Mouse (Mus musculus) layer of hippocampus, adult 9-11 months (tissue): ENCODE data around the gene Eif2b1.

Experiments
- DNase-seq: peaks from one replicate; pipeline ENCODE4 v3.0.0; 2022

Gene Eif2b1

DNA sequence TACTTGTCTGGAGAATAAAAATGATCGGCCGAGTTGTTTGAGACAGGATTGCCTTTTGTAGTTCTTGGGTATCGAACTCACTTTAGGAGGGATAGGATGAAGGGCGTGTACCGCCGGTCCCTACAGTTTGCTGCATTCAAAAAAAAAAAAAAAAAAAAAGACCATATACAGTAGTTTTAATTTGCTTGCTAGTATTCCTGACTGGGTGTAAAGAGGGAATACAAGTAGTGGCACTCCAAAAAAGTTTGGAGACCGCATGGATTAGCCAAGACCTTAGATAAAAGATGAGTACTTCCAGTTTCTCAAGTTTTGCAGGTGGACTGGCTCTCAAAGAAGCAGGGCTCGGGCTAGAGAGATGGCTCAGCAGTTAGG lies 37.3 kb downstream of the Eif2b1 start:
- no peak for DNase-seq

- no peak for DNase-seq
Observed at GRCm38 (mm10) chr5:124540905-124541601, 37.9 kb downstream of the Eif2b1 start.

GRCm38 (mm10) chr5:124540383-124540786 lies 38.5 kb downstream of the Eif2b1 start, which contains the start of gene Tmed2:
Tmed2 (plus strand) TSS chr5:124540695.
- DNase-seq = peak; percentile 97

DNA sequence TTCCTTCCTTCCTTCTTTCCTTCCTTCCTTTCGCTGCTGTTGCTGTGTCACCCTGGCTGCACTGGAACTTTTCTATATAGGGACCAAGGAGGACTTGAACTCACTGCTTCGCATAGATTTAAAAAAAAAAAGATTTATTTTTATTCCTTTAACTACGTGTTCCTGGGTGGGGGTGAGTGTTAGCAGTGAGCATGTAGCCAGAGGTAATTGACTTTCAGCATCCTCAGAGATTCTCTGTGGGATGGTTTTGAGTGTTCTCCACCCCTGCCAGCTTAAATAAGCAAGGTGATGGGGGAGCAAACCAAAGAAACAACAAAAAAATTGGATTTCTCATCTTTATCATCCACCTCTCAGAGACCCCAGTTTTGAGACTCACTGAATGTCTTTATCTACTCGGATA lies 39.0 kb downstream of the Eif2b1 start:
- no peak for DNase-seq

DNA sequence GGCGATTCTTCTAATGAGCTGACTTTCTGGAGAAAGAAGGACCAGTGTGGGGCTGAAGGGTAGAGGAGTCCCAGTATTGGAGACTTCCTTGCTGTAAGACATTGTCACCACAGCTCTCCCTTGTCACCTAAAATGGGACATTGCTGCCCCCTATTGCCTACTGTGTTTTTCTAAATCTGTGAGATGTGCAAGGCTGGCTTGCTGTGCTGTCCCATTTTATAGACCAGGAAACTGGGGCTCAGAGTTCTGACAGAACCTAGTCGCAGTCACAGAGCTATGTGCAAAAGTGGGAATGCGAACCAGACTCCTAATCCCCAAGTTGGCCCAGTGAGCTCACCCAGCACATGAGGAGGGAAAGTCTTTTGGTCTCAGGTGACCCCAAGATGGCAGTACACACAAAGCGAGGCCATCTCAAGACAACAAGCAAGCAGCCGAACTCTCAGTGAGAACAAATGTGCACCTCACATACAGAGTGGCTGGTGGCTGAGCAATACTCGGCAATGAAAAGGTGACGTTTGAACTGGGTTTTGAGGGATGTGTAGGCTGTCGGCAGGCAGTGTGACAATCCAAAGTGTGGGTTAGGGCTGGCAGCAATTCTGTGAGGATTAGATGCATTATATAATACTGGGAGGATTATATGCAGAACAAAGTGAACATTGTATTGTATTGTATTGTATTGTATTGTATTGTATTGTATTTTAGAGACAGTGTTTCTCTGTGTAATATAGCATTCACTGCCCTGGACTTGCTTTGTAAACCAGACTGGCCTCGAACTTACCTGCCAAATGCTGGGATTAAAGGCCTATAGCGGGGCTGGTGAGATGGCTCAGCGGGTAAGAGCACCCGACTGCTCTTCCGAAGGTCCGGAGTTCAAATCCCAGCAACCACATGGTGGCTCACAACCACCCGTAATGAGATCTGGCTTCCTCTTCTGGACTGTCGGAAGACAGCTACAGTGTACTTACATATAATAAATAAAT lies 39.8 kb downstream of the Eif2b1 start:
- peak; percentile 82 for DNase-seq

DNA sequence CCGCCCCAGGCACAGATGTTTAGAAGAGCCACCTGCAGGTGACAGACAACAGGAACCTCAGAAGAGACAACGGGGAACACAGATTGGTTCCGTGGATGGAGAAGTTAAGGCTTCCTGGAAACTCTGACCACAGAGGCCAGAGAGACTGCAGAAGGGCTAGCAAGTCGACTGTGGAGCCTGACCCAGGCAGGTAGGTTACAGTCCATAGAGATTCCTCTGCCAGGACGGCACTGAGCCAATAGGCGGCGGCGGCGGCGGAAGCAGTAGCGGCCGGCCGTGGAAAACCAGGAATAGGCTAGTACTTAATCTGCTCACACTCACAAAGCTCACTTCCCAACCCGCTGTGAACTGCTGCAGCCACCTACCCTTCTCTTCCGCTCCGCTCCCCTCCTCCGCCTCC lies 42.2 kb downstream of the Eif2b1 start:
- no peak for DNase-seq

GRCm38 (mm10) chr5:124535016-124535415 lies 43.9 kb downstream of the Eif2b1 start:
- DNase-seq = no peak

DNA sequence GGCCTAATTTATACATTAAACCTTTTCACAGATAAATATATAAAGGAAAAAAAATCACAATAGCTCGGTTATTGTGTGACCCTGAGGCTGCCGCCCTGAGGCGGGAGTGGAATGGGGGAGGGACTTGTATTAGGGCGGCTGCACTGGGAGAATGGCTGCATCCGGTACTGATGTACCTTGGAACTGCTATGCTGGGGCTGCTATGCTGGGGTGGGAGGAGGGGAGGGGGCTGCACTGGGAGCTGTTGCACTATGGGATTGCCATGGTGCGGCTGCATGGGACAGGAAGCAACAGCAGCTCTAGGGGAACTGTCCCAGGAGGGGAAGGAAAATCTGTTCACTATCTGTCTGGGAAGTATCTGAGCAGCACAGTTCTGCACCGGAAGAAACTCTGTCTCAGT lies 46.5 kb downstream of the Eif2b1 start:
- DNase-seq = no peak

DNA sequence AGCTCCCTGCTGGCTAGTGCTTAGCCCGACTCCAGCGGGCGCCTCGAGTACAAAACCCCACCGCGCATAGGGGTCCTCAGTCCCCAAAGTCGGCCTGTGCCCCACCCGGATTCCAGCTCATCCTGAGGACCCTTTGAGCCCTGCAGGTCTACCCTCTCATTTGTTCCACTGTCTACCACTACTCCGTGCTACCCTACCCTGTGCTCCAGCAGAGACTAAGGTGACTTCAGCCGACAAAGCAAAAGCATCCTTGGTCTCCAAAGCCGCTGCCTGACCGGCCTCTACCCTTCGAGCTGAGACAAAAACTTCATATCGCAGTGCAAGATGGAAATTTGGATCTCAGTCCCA lies 47.4 kb downstream of the Eif2b1 start:
- DNase-seq = no peak

DNA sequence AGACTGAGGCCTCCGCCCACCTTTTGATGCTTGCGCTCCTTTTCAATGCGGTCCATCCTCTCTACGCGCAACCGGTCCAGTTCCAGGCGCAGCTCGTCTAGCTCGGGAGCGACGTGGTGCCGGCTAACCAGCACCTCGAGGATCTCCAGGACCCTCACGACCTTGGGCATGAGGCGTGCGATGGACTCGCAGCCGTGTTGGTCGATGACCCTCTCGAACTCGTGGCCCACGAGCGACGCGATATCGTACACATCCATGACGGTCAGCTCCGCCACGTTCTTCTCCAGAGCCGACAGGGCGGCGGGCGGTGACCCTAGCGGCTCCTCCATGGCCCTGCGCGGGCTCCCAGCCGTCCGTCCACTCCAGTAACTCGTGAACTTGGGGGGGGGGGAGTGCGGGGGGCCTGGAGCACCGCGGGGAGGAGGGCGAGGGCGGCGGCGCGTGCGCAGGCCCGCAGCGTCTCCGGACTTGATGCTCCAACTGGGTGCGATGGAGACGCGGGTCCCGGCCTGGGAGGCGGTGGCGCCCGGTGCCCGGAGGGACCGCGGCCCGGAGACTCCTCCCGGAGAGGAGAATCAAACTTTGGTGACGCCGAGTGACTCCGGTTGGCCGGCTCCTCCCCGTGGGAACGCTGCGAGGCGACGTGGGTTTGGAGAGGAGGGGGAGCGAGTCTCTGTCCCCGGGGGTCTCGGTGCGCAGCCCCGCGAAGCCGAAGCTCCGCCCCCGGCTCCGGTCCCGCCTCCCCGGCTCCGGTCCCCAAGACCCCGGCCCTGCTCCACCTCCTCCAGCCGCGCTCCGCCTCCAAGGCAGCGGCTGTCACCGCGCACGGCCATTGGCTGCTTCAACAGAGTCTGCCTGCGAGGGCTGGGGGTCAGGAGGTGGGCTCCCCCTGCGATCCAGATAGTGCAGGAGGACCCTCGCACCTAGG lies 48.0 kb downstream of the Eif2b1 start, which contains the start of gene Rilpl1:
Gene Rilpl1 (minus strand): TSS at position 737 of the 928 bp plus-strand sequence.
- DNase-seq = peak; percentile 81

DNA sequence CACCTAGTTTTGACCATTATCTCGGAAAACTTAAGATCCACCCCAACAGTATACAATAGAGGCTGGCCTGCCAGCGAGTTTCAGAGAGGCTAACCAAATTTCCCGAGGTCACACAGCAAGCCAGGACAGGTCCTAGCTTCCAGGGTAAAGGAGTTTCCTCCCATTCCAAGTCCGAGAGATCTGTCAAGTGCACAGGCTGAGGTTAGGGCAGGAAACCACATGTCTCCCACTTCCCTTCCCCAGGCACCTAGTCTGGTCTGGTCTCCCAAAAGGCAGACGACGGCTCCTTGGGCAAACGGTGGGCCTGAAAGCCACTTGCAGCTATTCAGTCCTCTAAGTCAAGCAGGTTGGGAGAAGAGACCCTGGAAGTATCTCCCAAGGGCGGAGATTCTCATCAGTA lies 49.2 kb downstream of the Eif2b1 start:
- DNase-seq = no peak

- DNase-seq = no peak
Observed at GRCm38 (mm10) chr5:124529191-124529651, 49.7 kb downstream of the Eif2b1 start.

DNA sequence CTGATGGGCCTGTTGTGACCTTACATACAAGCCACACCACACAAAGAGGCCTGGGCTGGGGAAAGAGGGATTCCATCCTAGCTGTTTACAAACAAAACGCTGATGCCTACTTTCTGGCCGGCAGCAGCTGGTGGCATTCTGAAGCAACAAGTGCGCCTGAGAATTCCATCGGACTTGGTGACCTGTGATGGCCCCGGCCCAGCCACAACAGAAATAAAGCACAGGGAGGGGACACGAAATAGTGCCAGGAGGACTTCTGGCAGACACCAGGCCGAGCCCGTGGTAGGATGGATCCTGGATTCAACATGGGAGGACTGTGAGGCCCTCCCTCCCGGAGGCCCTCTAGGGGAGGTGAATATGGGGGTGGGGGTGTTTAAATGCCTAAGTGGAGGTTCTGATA lies 50.1 kb downstream of the Eif2b1 start:
- no peak for DNase-seq

DNA sequence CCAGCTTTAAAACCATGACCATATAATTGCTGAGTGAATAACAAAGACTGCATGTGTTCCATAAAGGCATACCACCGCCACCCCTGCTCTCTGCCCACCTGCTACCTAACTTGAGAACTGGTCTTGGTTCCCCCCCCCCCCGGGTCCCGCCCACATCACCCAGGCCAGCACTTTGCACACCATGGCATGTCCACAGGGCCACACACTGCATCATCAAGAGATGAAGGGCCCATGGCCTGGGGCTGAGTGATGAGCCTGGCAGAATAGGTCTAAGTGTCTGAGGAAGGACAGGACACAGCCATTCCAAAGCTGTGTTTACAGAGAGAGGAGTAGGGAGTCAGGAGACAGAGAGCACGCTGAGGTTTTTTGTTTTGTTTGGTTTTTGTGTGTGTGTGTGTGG lies 50.6 kb downstream of the Eif2b1 start:
- DNase-seq = no peak

DNA sequence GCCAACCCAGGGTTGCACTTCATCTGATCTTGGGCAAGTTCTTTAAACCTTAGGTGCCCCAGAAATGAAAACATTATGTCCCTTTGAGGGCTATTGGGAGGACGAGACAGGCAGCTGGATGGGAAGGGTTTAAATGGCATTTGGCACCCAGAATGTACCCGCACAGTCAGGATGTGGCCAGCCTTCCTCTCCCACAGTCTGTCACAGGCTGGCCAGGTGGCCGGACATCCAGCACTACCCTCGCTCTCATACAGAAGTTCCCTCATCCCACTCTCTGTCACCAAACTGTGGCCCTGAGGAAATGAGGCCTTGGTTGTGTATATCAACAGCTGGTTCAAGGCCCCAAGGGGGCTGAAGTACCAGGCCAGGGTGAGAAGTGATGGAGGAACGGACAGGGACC lies 54.0 kb downstream of the Eif2b1 start:
- DNase-seq = no peak

DNA sequence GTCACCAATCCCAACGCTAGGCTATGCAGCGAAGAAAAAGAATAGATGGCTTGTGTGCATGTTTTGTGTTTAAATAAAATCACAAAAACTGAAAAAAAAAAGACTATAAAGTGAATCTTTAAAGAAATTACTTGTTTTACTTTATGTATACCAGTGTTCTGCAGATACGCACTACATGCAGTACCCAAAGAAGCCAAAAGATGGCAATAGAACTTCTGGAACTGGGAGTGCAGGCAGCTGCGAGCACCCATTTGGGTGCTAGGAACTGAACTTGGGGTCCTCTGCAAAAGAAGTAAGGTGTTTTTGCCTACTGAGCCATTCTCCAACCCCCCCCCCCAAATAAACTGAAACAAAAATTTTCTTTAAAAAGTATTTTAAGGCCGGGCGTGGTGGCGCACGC lies 55.9 kb downstream of the Eif2b1 start:
- no peak for DNase-seq

DNA sequence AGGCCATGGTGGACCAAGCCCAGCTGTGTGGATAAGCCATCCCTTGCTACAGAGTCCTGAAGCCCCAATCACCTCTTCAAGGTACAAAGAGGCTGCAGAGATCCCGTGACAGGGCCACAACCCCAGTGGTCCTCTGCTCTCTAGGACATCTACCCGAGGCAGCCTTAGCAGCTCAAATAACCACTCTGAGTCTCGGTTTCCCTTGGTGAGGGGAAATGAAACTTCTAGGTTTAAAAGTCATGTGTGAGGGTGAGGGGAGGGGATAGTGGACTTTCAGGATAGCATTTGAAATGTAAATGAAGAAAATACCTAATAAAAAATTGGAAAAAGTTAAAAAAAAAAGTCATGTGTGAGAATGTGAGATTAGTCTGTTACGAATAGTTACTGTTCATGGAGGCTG lies 57.3 kb downstream of the Eif2b1 start:
- DNase-seq = no peak
